Mouse (Mus musculus) limb, embryonic 14.5 days (tissue): ENCODE results near the gene Blm. TPM values are rescaled to one million over a fixed set of nuclear protein-coding genes. Genes with fewer than 3 reads are reported as not detected.

ENCODE experiments used
- ATAC-seq: fragments of 200-750 bp; cut with Nextera tagmentation; 2 replicates; pipeline ENCODE4 v1.8.0; 2017; ENCODE audit warnings: low read depth, moderate number of reproducible peaks, moderate TSS enrichment; ENCODE audit not compliant: low FRiP score
- DNase-seq: peaks from one replicate; pipeline ENCODE4 v3.0.0-alpha.2; 2015; ENCODE audit warnings: low spot score
- H3K27ac ChIP-seq: fragments of 300-500 bp; sonication (generic); replicated peaks from 2 replicates; pipeline ENCODE4 v1.5.1; 2014; ENCODE audit warnings: low read depth, mild to moderate bottlenecking, low read length, moderate library complexity, mixed read lengths
- H3K27me3 ChIP-seq: fragments of 300-500 bp; sonication (generic); 2 replicates; pipeline ENCODE4 v1.6.1; 2014; ENCODE audit warnings: low read length, mixed read lengths; ENCODE audit not compliant: control insufficient read depth, insufficient read depth
- H3K36me3 ChIP-seq: fragments of 300-500 bp; sonication (generic); 2 replicates; pipeline ENCODE4 v1.6.1; 2014; ENCODE audit warnings: mild to moderate bottlenecking, low read length, moderate library complexity, mixed read lengths; ENCODE audit not compliant: control insufficient read depth, insufficient read depth
- H3K4me1 ChIP-seq: fragments of 300-500 bp; sonication (generic); 2 replicates; pipeline ENCODE4 v1.6.1; 2014; ENCODE audit warnings: antibody characterized with exemption, low read length, mixed read lengths; ENCODE audit not compliant: control insufficient read depth, insufficient read depth
- H3K4me2 ChIP-seq: fragments of 300-500 bp; sonication (generic); replicated peaks from 2 replicates; pipeline ENCODE4 v1.6.1; 2014; ENCODE audit warnings: low read depth, mild to moderate bottlenecking, low read length, moderate library complexity; ENCODE audit not compliant: severe bottlenecking
- H3K4me3 ChIP-seq: fragments of 300-500 bp; sonication (generic); replicated peaks from 2 replicates; pipeline ENCODE4 v1.5.1; 2014; ENCODE audit warnings: low read length
- H3K9ac ChIP-seq: fragments of 300-500 bp; sonication (generic); 2 replicates; pipeline ENCODE4 v1.6.1; 2014; ENCODE audit warnings: mild to moderate bottlenecking, low read depth, low read length, moderate library complexity; ENCODE audit not compliant: severe bottlenecking
- H3K9me3 ChIP-seq: fragments of 300-500 bp; sonication (generic); 2 replicates; pipeline ENCODE4 v1.6.1; 2016; ENCODE audit warnings: low read length; ENCODE audit not compliant: control insufficient read depth
- POLR2A ChIP-seq: fragments of 200-500 bp; IDR thresholded peaks from 2 replicates; pipeline ENCODE4 v1.8.0; 2012; ENCODE audit warnings: inconsistent platforms, mild to moderate bottlenecking, moderate library complexity, borderline replicate concordance; ENCODE audit not compliant: insufficient read depth, insufficient read length; ENCODE audit errors: extremely low read depth
- WGBS: fragments of 180-500 bp; shearing (Covaris S2); extraction: QIAGEN DNeasy Blood & Tissue Kit; methylation state at CpG from one replicate; pipeline ENCODE4 v1.1.7; 2014; 5-methylcytosine and 5-hydroxymethylcytosine counted together
- polyA plus RNA-seq, 2 experiments: library from polyadenylated mRNA; depleted of rRNA in 1 of 2; stranded (reverse) in 1 of 2; unstranded in 1 of 2; fragments of >200 nt; fragmentation: Nextera tagmentation in 1 of 2; extraction: Ambion mirVana in 1 of 2; gene quantifications; 2 replicates each; pipeline versions ENCODE4 v1.2.1 to v1.2.3; 2012 to 2014

Gene Blm
- polyA plus RNA-seq, 2 experiments = 16.2 to 17.8 TPM

DNA sequence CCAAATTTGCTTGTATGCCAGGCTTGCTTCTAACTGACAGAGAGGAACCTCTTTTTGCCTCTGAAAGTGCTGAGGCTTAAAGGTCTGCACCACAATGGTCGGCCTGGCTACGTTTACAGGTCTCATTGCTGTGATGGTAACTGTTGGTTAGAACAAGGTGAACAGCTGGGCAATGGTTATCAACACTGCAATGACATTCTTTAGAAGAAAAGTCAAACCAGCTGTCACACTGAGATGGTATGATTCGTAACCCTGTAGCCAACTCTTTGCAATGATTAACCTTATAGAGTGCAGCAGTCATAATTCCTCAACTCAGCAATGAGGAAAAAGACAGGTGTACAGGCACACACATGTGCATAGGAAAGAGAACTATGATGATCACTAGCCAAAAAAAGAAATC is 38.3 kb downstream of the Blm start:
- Histone ChIP-seq H3K4me1 (no peaks in the 10 kb centered on the region), H3K4me3 (no peak overlapping the region), H3K27ac (no peak overlapping the region), H3K36me3 (peaks cover 38% of the 10 kb centered on the region), H3K9ac (no peak overlapping the region), H3K9me3 (no peaks in the 10 kb centered on the region), H3K4me2 (no peak overlapping the region), H3K27me3 (no peaks in the 10 kb centered on the region)
- 76% methylated on average over 3 of the region's 3 CpGs for WGBS
- TF ChIP-seq POLR2A = no peak
- no peak for DNase-seq
- no peak for ATAC-seq

DNA sequence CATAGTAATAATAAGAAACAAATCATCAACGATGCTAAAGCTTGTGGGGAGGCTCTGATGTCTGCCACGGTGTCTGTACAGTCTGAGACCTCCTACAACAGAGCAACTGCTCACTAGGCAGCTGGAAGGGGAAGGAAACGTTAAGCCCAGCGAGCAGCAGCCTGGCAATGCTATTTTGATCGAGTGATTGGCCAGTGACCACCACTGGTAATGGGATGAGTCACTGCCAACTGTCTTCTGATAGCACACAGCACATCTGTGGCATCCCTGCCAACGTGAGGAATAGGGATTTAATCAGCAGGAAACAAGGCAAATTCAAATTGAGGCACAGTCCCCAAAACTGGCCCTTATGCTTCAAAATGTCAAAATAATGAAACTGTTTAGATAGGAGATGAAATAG is 39.7 kb downstream of the Blm start:
- WGBS = 73% methylated on average over 6 of the region's 6 CpGs
- Histone ChIP-seq H3K36me3 (peaks cover 32% of the 10 kb centered on the region), H3K9ac (no peak overlapping the region), H3K4me3 (no peak overlapping the region), H3K4me1 (no peaks in the 10 kb centered on the region), H3K27me3 (no peaks in the 10 kb centered on the region), H3K4me2 (no peak overlapping the region), H3K9me3 (no peaks in the 10 kb centered on the region), H3K27ac (no peak overlapping the region)
- TF ChIP-seq POLR2A = no peak
- ATAC-seq = no peak
- DNase-seq = no peak

DNA sequence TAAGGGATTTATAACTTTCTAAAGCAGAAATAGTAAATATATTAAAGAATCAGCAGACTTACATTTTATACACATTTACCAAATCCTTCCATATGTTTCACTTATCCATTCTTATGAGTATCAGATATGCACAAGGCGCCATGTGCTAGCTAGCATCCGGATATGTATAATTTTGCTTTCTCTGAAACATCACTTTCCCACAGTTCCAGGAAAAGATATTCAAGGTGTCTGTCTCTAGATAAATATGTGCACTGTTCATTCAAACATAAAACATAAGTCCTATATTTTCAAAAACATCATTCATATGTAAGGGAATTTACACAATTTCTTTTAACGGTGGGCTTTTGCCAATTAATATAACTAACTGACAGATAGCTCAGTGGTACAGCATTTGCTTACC is 42.9 kb downstream of the Blm start:
- DNase-seq (no peak), ATAC-seq (no peak)
- Histone ChIP-seq H3K36me3 (peaks cover 30% of the 10 kb centered on the region), H3K27me3 (no peaks in the 10 kb centered on the region), H3K27ac (no peak overlapping the region), H3K4me3 (no peak overlapping the region), H3K4me1 (no peaks in the 10 kb centered on the region), H3K9me3 (no peaks in the 10 kb centered on the region), H3K9ac (no peak overlapping the region), H3K4me2 (no peak overlapping the region)
- TF ChIP-seq POLR2A = no peak
- WGBS = 93% methylated on average over 3 of the region's 3 CpGs

DNA sequence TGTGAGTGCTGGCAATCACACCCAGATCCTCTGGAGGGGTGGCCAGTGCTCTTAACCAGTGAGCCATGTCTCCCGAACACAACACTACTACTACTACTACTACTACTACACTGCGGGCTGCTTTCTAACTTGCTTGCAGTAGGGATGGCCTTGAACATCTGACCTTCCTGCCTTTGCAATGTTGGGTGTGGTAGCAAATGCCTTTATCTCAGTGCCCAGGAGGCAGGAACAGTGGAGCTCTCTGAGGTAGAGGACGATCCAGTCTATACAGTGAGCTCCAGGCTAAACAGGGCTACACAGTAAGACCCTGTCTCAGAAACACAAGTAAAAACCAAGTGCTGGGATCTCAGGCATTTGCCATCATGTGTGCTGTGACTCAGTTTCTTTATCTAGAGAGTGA is 43.8 kb downstream of the Blm start:
- no peak for DNase-seq
- Histone ChIP-seq H3K27ac (no peak overlapping the region), H3K4me2 (no peak overlapping the region), H3K4me3 (no peak overlapping the region), H3K9ac (no peak overlapping the region), H3K9me3 (no peaks in the 10 kb centered on the region), H3K27me3 (no peaks in the 10 kb centered on the region), H3K4me1 (no peaks in the 10 kb centered on the region), H3K36me3 (peaks cover 25% of the 10 kb centered on the region)
- TF ChIP-seq POLR2A = no peak
- ATAC-seq = no peak
- WGBS = 89% methylated on average over 3 of the region's 3 CpGs

DNA sequence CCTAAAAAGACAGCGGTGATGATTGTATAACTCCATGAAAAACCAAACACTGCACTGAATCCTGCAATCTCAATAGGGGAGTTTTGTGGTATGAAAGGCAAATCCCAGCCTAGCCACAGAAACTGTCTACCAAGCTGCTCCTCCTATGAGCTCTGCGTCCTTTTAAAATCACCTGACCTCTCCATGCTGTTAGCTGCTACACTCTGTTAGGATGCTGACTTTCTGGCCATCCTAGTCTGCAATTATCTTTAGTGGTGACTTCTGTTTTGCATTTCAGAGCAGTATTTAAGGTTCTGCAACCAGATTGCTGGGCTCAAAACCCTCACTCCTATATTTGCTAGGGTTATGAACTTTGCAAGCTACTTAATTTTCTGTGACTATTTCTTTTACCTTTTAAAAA is 44.6 kb downstream of the Blm start:
- H3K36me3 ChIP-seq = peaks cover 25% of the 10 kb centered on the region
- no peak overlapping the region for H3K4me3 ChIP-seq
- no peak overlapping the region for H3K9ac ChIP-seq
- H3K4me2 ChIP-seq = no peak overlapping the region
- H3K4me1 ChIP-seq = no peaks in the 10 kb centered on the region
- DNase-seq (no peak), ATAC-seq (no peak)
- H3K27me3 ChIP-seq = no peaks in the 10 kb centered on the region
- 92% methylated on average over 2 of the region's 2 CpGs for WGBS
- TF ChIP-seq POLR2A = no peak
- H3K9me3 ChIP-seq = no peaks in the 10 kb centered on the region
- H3K27ac ChIP-seq = no peak overlapping the region

DNA sequence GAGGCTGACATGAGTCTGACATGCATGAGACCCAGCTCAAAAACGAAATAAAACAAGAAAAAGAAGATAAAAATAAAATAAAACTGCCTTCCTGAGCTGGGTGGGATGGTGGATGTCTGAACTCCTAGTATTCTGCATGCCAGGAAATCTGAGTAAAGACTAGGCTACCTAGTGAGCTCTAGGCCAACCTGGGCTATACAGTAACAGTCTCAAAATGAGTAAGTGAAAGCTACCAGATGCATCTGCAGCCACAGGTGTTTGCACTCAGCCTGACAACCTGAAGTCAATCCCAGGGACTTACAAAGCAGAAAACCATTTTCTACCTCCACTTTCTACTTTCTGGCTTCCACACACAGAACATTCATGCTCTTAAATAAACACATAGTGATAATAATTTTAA is 45.5 kb downstream of the Blm start:
- 79% methylated on average over 1 of the region's 1 CpGs for WGBS
- Histone ChIP-seq H3K9me3 (no peaks in the 10 kb centered on the region), H3K4me1 (no peaks in the 10 kb centered on the region), H3K36me3 (peaks cover 20% of the 10 kb centered on the region), H3K4me2 (no peak overlapping the region), H3K9ac (no peak overlapping the region), H3K27ac (no peak overlapping the region), H3K4me3 (no peak overlapping the region), H3K27me3 (no peaks in the 10 kb centered on the region)
- DNase-seq (no peak), ATAC-seq (no peak)
- no peak for TF ChIP-seq POLR2A
